Mouse (Mus musculus): ENCODE results near the gene Pik3cb.

DNA sequence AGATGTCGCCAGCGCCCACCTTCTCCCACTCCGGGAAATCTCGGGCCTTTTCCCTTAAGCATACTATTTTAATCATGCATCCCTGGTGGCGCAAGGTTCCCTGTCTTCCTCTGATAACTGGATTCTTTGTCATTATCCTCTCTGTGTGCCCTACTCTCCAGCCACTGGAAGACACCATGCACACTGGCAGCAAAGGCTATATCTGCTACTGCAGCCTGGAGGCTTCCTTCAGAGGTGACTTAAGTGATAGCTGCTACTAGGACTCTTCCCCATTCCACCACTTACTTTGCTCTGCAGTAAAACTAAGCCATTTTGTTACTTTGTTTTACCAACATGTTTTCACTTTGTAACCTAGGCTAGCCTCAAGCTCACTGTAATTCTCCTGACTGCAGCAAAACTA lies 30.2 kb downstream of the Pik3cb start:
- no peak for TF ChIP-seq ZNF384 (IDR thresholded peaks at IDR 0.05; ENCODE audit: low read depth, low read length)
- no peak for TF ChIP-seq ZC3H11A (IDR thresholded peaks at IDR 0.05; ENCODE audit: borderline replicate concordance, low read depth, low read length)
- TF ChIP-seq HCFC1 (IDR thresholded peaks at IDR 0.05; ENCODE audit: borderline replicate concordance, insufficient read depth, low read length): no peak
- no peak for TF ChIP-seq MAFK (IDR thresholded peaks at IDR 0.05; ENCODE audit: insufficient read depth, low read depth, low read length)

All from ES-E14 (cell line).